Comparison of ENCODE assay signal across 27 mouse cellular contexts in the genomic region with DNA sequence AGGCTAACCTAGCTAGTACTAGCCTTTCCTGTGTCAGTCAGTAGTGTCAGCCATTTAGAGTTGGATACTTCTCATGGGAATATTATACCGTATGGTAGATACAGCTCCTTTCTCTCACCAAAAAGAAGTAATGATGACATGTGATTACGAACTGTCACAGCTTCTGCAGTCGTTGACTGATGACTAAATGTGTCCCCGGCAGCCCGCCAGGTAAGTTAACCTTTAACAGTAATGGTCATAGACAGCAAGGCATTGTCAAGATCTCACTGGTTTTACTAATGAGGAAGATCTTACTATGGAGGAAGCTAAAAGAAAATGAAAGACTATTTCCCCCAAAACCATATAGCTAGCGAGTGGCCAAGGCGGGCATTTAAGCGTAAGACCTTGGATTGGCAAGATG. TPM values are rescaled to one million over a fixed set of nuclear protein-coding genes. Genes with fewer than 3 reads are reported as not detected.
DNase-seq lines count a peak whose midpoint lies in the region; ATAC-seq and TF ChIP-seq lines count a peak whose summit lies in the region.
"Had no signal": no experiment of that assay in that cellular context is flagged by ENCODE, and none has a peak within 500 bp of the region (broad histone marks: within the 10 kb centered on the region; RNA-seq: fewer than 3 reads in every experiment).

No protein-coding gene starts in this region.

- H3K36me3 ChIP-seq in kidney, adult 2 months (ENCODE audit: control insufficient read depth, insufficient read depth, low read length) = no peaks in the 10 kb centered on the region
- no peaks in the 10 kb centered on the region; the same call in 1 of the 2 replicates for H3K36me3 ChIP-seq in kidney, embryonic 14.5 days (ENCODE audit: control insufficient read depth, insufficient read depth, low read length)
- no peaks in the 10 kb centered on the region for H3K36me3 ChIP-seq in stomach, postnatal 0 days (ENCODE audit: control insufficient read depth, insufficient read depth, low read length)
- H3K36me3 ChIP-seq: forebrain, embryonic 15.5 days; limb, embryonic 15.5 days; midbrain, embryonic 13.5 days had no signal

- no peak for TF ChIP-seq POLR2A in kidney, adult 2 months (IDR thresholded peaks at IDR 0.05; ENCODE audit: low read depth, low read length)

- TF ChIP-seq CTCF in kidney, adult 2 months (conservative IDR thresholded peaks at IDR 0.05; ENCODE audit: insufficient read depth, insufficient read length, low read depth, low read length) = no peak
- TF ChIP-seq CTCF in stomach, postnatal 0 days (IDR thresholded peaks at IDR 0.05; ENCODE audit: low read depth) = no peak

- H3K4me2 ChIP-seq in kidney, embryonic 14.5 days (replicated peaks; ENCODE audit: low read depth, low read length) = no peak overlapping the region
- H3K4me2 ChIP-seq in stomach, postnatal 0 days (replicated peaks; ENCODE audit: low read depth) = no peak overlapping the region
- H3K4me2 ChIP-seq: embryonic facial prominence, embryonic 12.5 days; forebrain, embryonic 15.5 days; heart, embryonic 11.5 days; hindbrain, embryonic 12.5 days; limb, embryonic 15.5 days; midbrain, embryonic 13.5 days had no signal

- no peaks in the 10 kb centered on the region for H3K27me3 ChIP-seq in kidney, adult 2 months (replicated peaks; ENCODE audit: control insufficient read depth, insufficient read depth, low read length)
- no peaks in the 10 kb centered on the region for H3K27me3 ChIP-seq in kidney, embryonic 14.5 days (ENCODE audit: control insufficient read depth, insufficient read depth, low read length)
- H3K27me3 ChIP-seq in stomach, postnatal 0 days (ENCODE audit: control insufficient read depth, insufficient read depth, low read length) = no peaks in the 10 kb centered on the region
- H3K27me3 ChIP-seq: embryonic facial prominence, embryonic 12.5 days; forebrain, embryonic 15.5 days; hindbrain, embryonic 12.5 days; limb, embryonic 15.5 days; midbrain, embryonic 13.5 days had no signal

- H3K4me1 ChIP-seq in kidney, adult 2 months (ENCODE audit: control insufficient read depth, insufficient read depth, low read length) = peaks cover 18% of the 10 kb centered on the region
- H3K4me1 ChIP-seq in kidney, embryonic 14.5 days (ENCODE audit: control insufficient read depth, insufficient read depth, low read length) = 0 out of 2 replicates have a peak, but pooled peaks cover 5% of the 10 kb centered on the region
- H3K4me1 ChIP-seq in stomach, postnatal 0 days (replicated peaks; ENCODE audit: control insufficient read depth, insufficient read depth) = peaks cover 8% of the 10 kb centered on the region; the same call in 1 of the 2 replicates
- H3K4me1 ChIP-seq: embryonic facial prominence, embryonic 12.5 days; forebrain, embryonic 15.5 days; hindbrain, embryonic 12.5 days; limb, embryonic 10.5 days had no signal

- no peak for ATAC-seq in kidney, embryonic 14.5 days (ENCODE audit: low FRiP score, low TSS enrichment)
- ATAC-seq in stomach, postnatal 0 days (ENCODE audit: low FRiP score, low TSS enrichment) = no peak
- ATAC-seq: CD4-positive, CD25-positive, alpha-beta regulatory T cell, adult 4 months; forebrain, embryonic 15.5 days; midbrain, embryonic 13.5 days had no signal

- no peaks in the 10 kb centered on the region for H3K9me3 ChIP-seq in kidney, embryonic 14.5 days (ENCODE audit: control insufficient read depth, low read length)
- no peaks in the 10 kb centered on the region for H3K9me3 ChIP-seq in stomach, postnatal 0 days (ENCODE audit: control insufficient read depth, low read length)
- H3K9me3 ChIP-seq: embryonic facial prominence, embryonic 12.5 days; forebrain, embryonic 10.5 days; forebrain, embryonic 15.5 days; hindbrain, embryonic 12.5 days; limb, embryonic 10.5 days; limb, embryonic 15.5 days; midbrain, embryonic 13.5 days had no signal

- no peak for TF ChIP-seq EP300 in stomach, postnatal 0 days (optimal IDR thresholded peaks at IDR 0.05)

- DNase-seq in kidney, adult 2 months = peak; percentile 92
- peak; percentile 75 to 89 for DNase-seq in kidney, adult 8-10 months
- peak; percentile 83 for DNase-seq in kidney, postnatal 14 days
- no peak for DNase-seq in stomach, postnatal 0 days (ENCODE audit: low spot score)
- DNase-seq in frontal cortex, postnatal 10 days (ENCODE audit: low spot score in 2 of 2) = no peak
- no peak for DNase-seq in adrenal gland, adult 18-20 months (ENCODE audit: low spot score in 2 of 2)
- DNase-seq: adrenal gland, postnatal 25 days; cerebellum, adult 11-12 months; cerebellum, adult 9-11 months; embryo, embryonic 11 days; gastrocnemius, postnatal 25 days; heart, adult 18-20 months; heart, postnatal 36 days; layer of hippocampus, postnatal 36 days; lung, adult 2 months; lung, postnatal 10 days had no signal

- H3K4me3 ChIP-seq in kidney, adult 2 months (ENCODE audit: insufficient read depth, low read depth, low read length) = no peak overlapping the region
- no peak overlapping the region for H3K4me3 ChIP-seq in kidney, embryonic 14.5 days (ENCODE audit: low read length)
- no peak overlapping the region for H3K4me3 ChIP-seq in stomach, postnatal 0 days (ENCODE audit: low read depth, low read length)
- H3K4me3 ChIP-seq: embryonic facial prominence, embryonic 12.5 days; forebrain, embryonic 10.5 days; forebrain, embryonic 15.5 days; hindbrain, embryonic 12.5 days; limb, embryonic 10.5 days; limb, embryonic 15.5 days; midbrain, embryonic 13.5 days had no signal

- no peak overlapping the region for H3K9ac ChIP-seq in kidney, embryonic 14.5 days (ENCODE audit: low read depth, low read length)
- no peak overlapping the region for H3K9ac ChIP-seq in stomach, postnatal 0 days (ENCODE audit: low read length)
- H3K9ac ChIP-seq: embryonic facial prominence, embryonic 12.5 days; forebrain, embryonic 15.5 days; hindbrain, embryonic 12.5 days; limb, embryonic 15.5 days; midbrain, embryonic 13.5 days had no signal

- 69% methylated on average over 8 of the region's 8 CpGs for WGBS in kidney, adult 2 months
- 90% methylated on average over 8 of the region's 8 CpGs for WGBS in kidney, embryonic 14.5 days
- 84% methylated on average over 8 of the region's 8 CpGs for WGBS in stomach, postnatal 0 days

- no peak overlapping the region for H3K27ac ChIP-seq in kidney, adult 2 months (ENCODE audit: insufficient read depth, low read depth, low read length)
- H3K27ac ChIP-seq in kidney, embryonic 14.5 days (ENCODE audit: low read depth, low read length) = no peak overlapping the region
- 0 out of 2 replicates have a peak overlapping the region, but pooled peaks have one; percentile 5 for H3K27ac ChIP-seq in stomach, postnatal 0 days (replicated peaks)
- H3K27ac ChIP-seq: embryonic facial prominence, embryonic 12.5 days; forebrain, embryonic 10.5 days; forebrain, embryonic 15.5 days; hindbrain, embryonic 12.5 days; limb, embryonic 10.5 days; limb, embryonic 15.5 days; macrophage; midbrain, embryonic 13.5 days had no signal

RNA-seq across cellular contexts. Expression of a gene that starts 38.8 kb away (rescaled TPM):
- polyA plus RNA-seq in kidney, adult 2 months (2012; rRNA removed) = 73.0 and 75.5 TPM in 2 replicates
- 38.9 and 50.4 TPM in 2 replicates for polyA plus RNA-seq in kidney, embryonic 14.5 days (2014; fragmentation: Nextera tagmentation; extraction: Ambion mirVana)
- 32.9 and 34.2 TPM in 2 replicates for polyA plus RNA-seq in stomach, postnatal 0 days (2015; fragmentation: Nextera tagmentation; extraction: Ambion mirVana)
- 100 to 1,000 TPM; 124 to 187 TPM for total RNA-seq in adrenal gland, adult 18-20 months (2021)

Comparison
In these comparisons a context has a peak if more than half of its experiments do, and no peak if none do; other contexts are left out.
1. DNase-seq: peak in kidney, adult 2 months (single experiment), kidney, adult 8-10 months (2 of 2) and kidney, postnatal 14 days (single experiment); none in stomach, postnatal 0 days (single experiment), frontal cortex, postnatal 10 days (0 of 2) and adrenal gland, adult 18-20 months (0 of 2).